Mouse (Mus musculus) adrenal gland, adult 8-10 months (tissue): ENCODE results near the gene Mrgbp. TPM values are rescaled to one million over a fixed set of nuclear protein-coding genes. Genes with fewer than 3 reads are reported as not detected.

Experiments
- DNase-seq: peaks from one replicate; pipeline ENCODE4 v3.0.0; 2022
- total RNA-seq, 4 experiments: library from RNA; stranded (reverse); gene quantifications; 2 replicates each; pipeline ENCODE4 v1.2.4; 2022

Mrgbp gene
- total RNA-seq, 4 experiments from 2014 or later: 16.1 to 23.9 (median 20.1) TPM

DNA sequence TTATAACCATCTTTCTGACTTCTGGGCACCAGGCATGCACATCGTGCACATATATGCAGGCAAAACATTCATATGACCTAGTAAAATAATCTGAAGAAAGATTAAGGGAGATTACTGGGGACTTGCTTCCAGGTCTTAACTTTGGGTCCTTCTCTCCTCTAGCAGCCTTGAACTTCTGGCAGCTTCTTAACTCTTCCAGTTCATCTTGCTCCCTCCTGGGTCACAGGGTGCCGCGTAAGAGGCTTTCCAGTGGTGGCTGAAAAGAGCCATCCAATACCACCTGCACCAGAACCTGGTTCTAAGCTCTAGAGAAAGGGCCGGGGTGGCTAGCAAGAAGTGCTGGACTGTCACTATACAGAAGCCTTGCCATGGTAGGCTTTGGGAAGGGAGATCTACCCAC is 16.4 kb downstream of the Mrgbp start, which contains the start of gene Col9a3:
Col9a3 (plus strand) TSS at position 301 of the 400 bp plus-strand sequence.
- DNase-seq: no peak

GRCm38 (mm10) chr2:180598157-180598705 is 17.1 kb downstream of the Mrgbp start:
- no peak for DNase-seq

DNA sequence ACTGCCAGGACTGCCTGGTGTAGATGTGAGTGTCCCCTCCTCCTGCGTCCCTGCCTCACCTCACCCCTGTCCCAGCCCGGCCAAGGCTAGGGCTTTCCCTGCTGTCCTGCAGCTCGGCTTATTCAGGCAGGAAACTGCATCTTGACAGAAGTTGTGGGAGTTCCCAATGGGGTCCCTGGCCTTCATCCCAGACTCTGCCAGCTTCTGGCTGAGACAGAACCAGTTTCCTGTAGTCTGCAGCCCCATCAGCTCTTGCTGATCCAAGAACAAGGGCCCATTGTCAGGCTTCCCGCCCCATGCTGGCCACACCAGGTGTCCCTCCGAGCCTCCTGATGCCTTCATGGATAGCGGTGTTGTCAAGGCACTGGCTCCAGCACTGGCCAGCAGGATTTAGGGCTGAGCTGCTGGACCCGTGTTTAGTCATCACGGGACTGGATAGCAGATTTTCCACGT is 19.5 kb downstream of the Mrgbp start:
- no peak for DNase-seq

- DNase-seq: no peak
These were observed 23.7 kb downstream of the Mrgbp start for GRCm38 (mm10) chr2:180604781-180605180.

DNA sequence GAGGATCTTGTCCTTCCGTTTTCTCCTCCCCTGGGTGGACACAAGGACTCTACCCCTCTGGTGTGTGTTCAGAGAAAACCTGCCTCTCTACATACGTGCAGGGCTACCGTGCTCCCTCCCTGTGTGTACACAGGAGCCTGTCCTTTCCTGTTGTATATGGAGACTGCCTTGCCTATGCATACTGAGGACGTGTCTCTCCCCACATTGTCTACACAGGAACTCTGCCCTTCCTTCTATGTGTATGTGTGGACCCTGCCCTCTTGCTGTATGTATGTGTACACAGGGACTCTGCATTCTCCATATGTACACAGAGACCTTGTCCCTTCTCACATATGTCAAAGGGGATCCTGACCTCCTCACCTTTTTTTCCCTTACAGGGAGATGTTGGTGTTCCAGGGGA is 29.2 kb downstream of the Mrgbp start:
- no peak for DNase-seq

DNA sequence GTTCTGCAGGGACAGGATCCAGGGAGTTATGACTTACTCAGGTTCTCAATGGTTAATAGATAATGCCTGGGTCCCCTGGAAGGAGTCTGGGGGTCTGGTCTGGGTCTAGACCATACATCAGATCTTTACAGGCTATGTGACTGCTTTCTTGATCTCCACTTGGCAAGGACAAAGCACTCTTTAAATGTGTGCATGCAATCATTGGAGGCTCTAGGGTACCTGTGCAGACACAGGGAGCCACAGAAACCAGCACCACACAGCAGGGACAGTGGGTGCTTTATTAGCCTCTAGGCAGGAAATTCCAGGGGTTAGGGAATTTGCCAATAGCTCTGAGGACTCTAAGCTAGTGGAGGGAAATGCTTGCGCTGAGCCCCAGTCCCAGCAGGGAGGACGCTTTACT is 30.8 kb downstream of the Mrgbp start:
- no peak for DNase-seq

Other genes with a start within 250 kb of the Mrgbp start
- gene Gata5, start 246.6 kb upstream of the Mrgbp start, total RNA-seq: under 1 TPM in 2 of 4 experiments, not detected in 2; 0.07 to 0.09 TPM
- gene Slco4a1, start 125.1 kb upstream of the Mrgbp start, total RNA-seq: under 1 TPM in 3 of 4 experiments, not detected in 1; 0.67 to 0.81 (median 0.73) TPM
- gene Ntsr1, start 81.3 kb upstream of the Mrgbp start, total RNA-seq: not detected
- 10 to 100 TPM; 36.1 to 41.6 (median 40.6) TPM for gene Ogfr, start 7.9 kb downstream of the Mrgbp start, total RNA-seq
- gene Col9a3, start 16.5 kb downstream of the Mrgbp start, total RNA-seq: under 1 TPM in 3 of 4 experiments, not detected in 1; 0.22 to 0.40 (median 0.35) TPM
- gene Tcfl5, start 61.4 kb downstream of the Mrgbp start, total RNA-seq: not detected
- gene Dido1, start 128.7 kb downstream of the Mrgbp start, total RNA-seq: 10 to 100 TPM; 41.3 to 60.8 (median 49.4) TPM
- 10 to 100 TPM; 58.4 to 65.5 (median 64.0) TPM for gene Gid8, start 128.8 kb downstream of the Mrgbp start, total RNA-seq
- gene Slc17a9, start 144.0 kb downstream of the Mrgbp start, total RNA-seq: 1 to 10 TPM in 2 of 4 experiments, under 1 TPM in 2; 0.81 to 2.3 (median 1.1) TPM
- gene Bhlhe23, start 195.6 kb downstream of the Mrgbp start, total RNA-seq: not detected